Mouse (Mus musculus) midbrain, postnatal 0 days (tissue): ENCODE measurements at regions not wholly inside any gene's neighbourhood (a gene's known extent, or its start where the extent isn't known, plus 50 kb on each side); places are given as distances from the start of the nearest gene placed in this dataset.

Experiments used
- ATAC-seq: fragments of 200-750 bp; cut with Nextera tagmentation; 2 replicates; pipeline ENCODE4 v1.8.0; 2017; ENCODE audit warnings: moderate number of reproducible peaks, mild to moderate bottlenecking, moderate TSS enrichment, moderate library complexity; ENCODE audit not compliant: low FRiP score
- DNase-seq: peaks from one replicate; pipeline ENCODE4 v3.0.0-alpha.2; 2015; ENCODE audit warnings: low spot score
- H3K27ac ChIP-seq: fragments of 300-500 bp; sonication (generic); 2 replicates; pipeline ENCODE4 v1.5.1; 2014; ENCODE audit warnings: low read depth, mild to moderate bottlenecking, low read length, mixed read lengths
- H3K27me3 ChIP-seq: fragments of 300-500 bp; sonication (generic); 2 replicates; pipeline ENCODE4 v1.6.1; 2014; ENCODE audit warnings: low read length, control low read depth, mixed read lengths; ENCODE audit not compliant: insufficient read depth
- H3K36me3 ChIP-seq: fragments of 300-500 bp; sonication (generic); 2 replicates; pipeline ENCODE4 v1.6.1; 2014; ENCODE audit warnings: low read length, control low read depth, mixed read lengths; ENCODE audit not compliant: insufficient read depth
- H3K4me1 ChIP-seq: fragments of 300-500 bp; sonication (generic); 2 replicates; pipeline ENCODE4 v1.6.1; 2014; ENCODE audit warnings: mild to moderate bottlenecking, control low read depth, antibody characterized with exemption, low read length, mixed read lengths; ENCODE audit not compliant: insufficient read depth
- H3K4me2 ChIP-seq: fragments of 300-500 bp; sonication (generic); 2 replicates; pipeline ENCODE4 v1.6.1; 2014; ENCODE audit warnings: low read depth, mild to moderate bottlenecking, low read length, mixed read lengths; ENCODE audit not compliant: poor library complexity, severe bottlenecking
- H3K4me3 ChIP-seq: fragments of 300-500 bp; sonication (generic); 2 replicates; pipeline ENCODE4 v1.5.1; 2014; ENCODE audit warnings: low read depth, mild to moderate bottlenecking, low read length, moderate library complexity
- H3K9ac ChIP-seq: fragments of 300-500 bp; sonication (generic); replicated peaks from 2 replicates; pipeline ENCODE4 v1.6.1; 2014; ENCODE audit warnings: mild to moderate bottlenecking, low read length, moderate library complexity, mixed read lengths; ENCODE audit not compliant: poor library complexity, severe bottlenecking
- H3K9me3 ChIP-seq: fragments of 300-500 bp; sonication (generic); 2 replicates; pipeline ENCODE4 v1.6.1; 2016; ENCODE audit warnings: low read length, control low read depth
- CTCF ChIP-seq: IDR thresholded peaks from 2 replicates; pipeline ENCODE4 v1.5.1; 2016; ENCODE audit warnings: antibody characterized with exemption, mild to moderate bottlenecking
- WGBS: fragments of 180-500 bp; shearing (Covaris S2); extraction: QIAGEN DNeasy Blood & Tissue Kit; methylation state at CpG from one replicate; pipeline ENCODE4 v1.1.7; 2014; 5-methylcytosine and 5-hydroxymethylcytosine counted together

GRCm38 (mm10) chr15:90021746-90022312 lies 180.2 kb upstream of the Syt10 start:
- no peak overlapping the region for H3K9ac ChIP-seq
- ATAC-seq (no peak), DNase-seq (no peak)
- H3K27ac ChIP-seq = no peak overlapping the region
- H3K36me3 ChIP-seq = no peaks in the 10 kb centered on the region
- no peaks in the 10 kb centered on the region for H3K9me3 ChIP-seq
- H3K27me3 ChIP-seq = no peaks in the 10 kb centered on the region
- no peak overlapping the region for H3K4me3 ChIP-seq
- no peaks in the 10 kb centered on the region for H3K4me1 ChIP-seq
- no peak for TF ChIP-seq CTCF
- no peak overlapping the region for H3K4me2 ChIP-seq

DNA sequence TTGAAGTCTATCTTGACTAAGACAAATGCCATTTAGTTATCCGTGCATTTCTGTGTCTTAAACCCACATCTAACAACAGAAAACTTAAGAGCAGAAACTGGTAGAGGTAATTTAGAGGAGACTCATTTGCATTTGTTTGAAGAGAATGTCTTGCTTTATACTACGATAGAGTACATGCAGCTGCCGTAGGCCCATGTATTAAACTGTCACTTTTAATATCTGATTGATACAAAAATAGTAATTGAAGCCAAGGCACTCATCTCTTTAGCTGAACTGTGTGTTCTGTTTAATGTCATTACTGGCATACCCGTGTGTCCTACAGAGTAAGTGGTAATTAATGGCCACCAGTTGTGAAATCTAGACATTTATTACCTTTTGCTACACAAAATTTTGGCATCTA lies 181.5 kb upstream of the Syt10 start:
- no peak overlapping the region for H3K4me3 ChIP-seq
- H3K9me3 ChIP-seq = no peaks in the 10 kb centered on the region
- no peaks in the 10 kb centered on the region for H3K27me3 ChIP-seq
- 50% methylated on average over 4 of the region's 4 CpGs for WGBS
- ATAC-seq (no peak), DNase-seq (no peak)
- H3K4me2 ChIP-seq = no peak overlapping the region
- no peak overlapping the region for H3K9ac ChIP-seq
- no peak for TF ChIP-seq CTCF
- H3K36me3 ChIP-seq = no peaks in the 10 kb centered on the region
- no peaks in the 10 kb centered on the region for H3K4me1 ChIP-seq
- H3K27ac ChIP-seq = no peak overlapping the region

- DNase-seq = no peak
- ATAC-seq = no peak
- WGBS = 86% methylated on average over 2 of the region's 2 CpGs
Measured at GRCm38 (mm10) chr15:90034356-90034755, 189.8 kb upstream of the Alg10b start.

DNA sequence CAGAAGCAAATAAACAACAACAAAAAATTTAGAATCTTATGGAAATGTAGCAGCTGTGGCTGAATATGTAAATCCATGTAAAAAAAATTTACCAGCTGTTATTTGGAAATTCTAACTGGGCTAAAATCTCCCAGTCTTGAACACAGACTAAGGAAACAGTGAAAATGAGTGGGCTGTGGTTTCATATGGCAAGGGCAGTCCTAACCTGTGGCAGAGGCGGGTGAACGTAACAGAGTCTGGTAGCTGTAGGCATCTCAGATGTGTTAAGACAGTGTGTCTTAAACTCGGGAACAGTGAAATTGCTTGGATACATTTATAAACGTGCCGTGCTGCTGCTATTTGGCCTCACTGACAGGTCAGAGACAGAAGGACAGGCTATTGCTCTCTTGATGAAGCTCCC lies 178.4 kb upstream of the Alg10b start:
- Histone ChIP-seq H3K27ac (no peak overlapping the region), H3K4me3 (no peak overlapping the region), H3K4me2 (no peak overlapping the region), H3K4me1 (no peaks in the 10 kb centered on the region), H3K27me3 (no peaks in the 10 kb centered on the region), H3K36me3 (no peaks in the 10 kb centered on the region), H3K9me3 (no peaks in the 10 kb centered on the region), H3K9ac (no peak overlapping the region)
- 86% methylated on average over 5 of the region's 5 CpGs for WGBS
- ATAC-seq (no peak), DNase-seq (no peak)
- TF ChIP-seq CTCF = no peak

More at GRCm38 (mm10) chr15:90034356-90034755, 189.8 kb upstream of the Alg10b start:
- Histone ChIP-seq H3K9ac (no peak overlapping the region), H3K4me3 (no peak overlapping the region), H3K27me3 (no peaks in the 10 kb centered on the region), H3K4me1 (no peaks in the 10 kb centered on the region), H3K4me2 (no peak overlapping the region), H3K36me3 (no peaks in the 10 kb centered on the region), H3K9me3 (no peaks in the 10 kb centered on the region), H3K27ac (no peak overlapping the region)
- no peak for TF ChIP-seq CTCF

DNA sequence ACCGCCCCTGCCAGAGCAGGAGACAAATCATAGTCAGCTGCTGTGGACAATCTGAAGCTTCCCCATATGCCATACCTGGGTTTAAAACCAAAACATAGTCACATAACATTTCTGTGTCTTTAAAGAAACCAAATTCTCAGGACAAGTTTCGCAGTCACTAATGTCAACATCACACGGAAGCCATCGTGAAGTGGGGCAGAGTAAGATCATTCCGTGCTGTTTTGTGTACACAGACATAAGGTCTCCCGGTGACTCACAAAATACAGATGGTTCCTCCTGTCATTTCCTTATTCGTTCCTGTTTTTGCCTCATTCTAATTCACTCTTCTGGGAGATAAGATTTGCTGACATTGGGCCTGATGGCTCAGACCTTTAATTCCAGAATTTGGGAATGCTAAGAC lies 162.1 kb upstream of the Alg10b start:
- Histone ChIP-seq H3K27me3 (no peaks in the 10 kb centered on the region), H3K9me3 (no peaks in the 10 kb centered on the region), H3K4me1 (no peaks in the 10 kb centered on the region), H3K4me3 (no peak overlapping the region), H3K36me3 (no peaks in the 10 kb centered on the region), H3K9ac (no peak overlapping the region), H3K27ac (no peak overlapping the region), H3K4me2 (no peak overlapping the region)
- DNase-seq (no peak), ATAC-seq (no peak)
- 87% methylated on average over 7 of the region's 7 CpGs for WGBS
- no peak for TF ChIP-seq CTCF

GRCm38 (mm10) chr15:90065768-90066167 lies 158.3 kb upstream of the Alg10b start:
- DNase-seq (no peak), ATAC-seq (no peak)
- Histone ChIP-seq H3K4me3 (no peak overlapping the region), H3K4me1 (no peaks in the 10 kb centered on the region), H3K36me3 (no peaks in the 10 kb centered on the region), H3K27ac (no peak overlapping the region), H3K27me3 (no peaks in the 10 kb centered on the region), H3K9me3 (no peaks in the 10 kb centered on the region), H3K9ac (no peak overlapping the region), H3K4me2 (no peak overlapping the region)
- 85% methylated on average over 3 of the region's 3 CpGs for WGBS
- no peak for TF ChIP-seq CTCF
